Mouse (Mus musculus): ENCODE data around the gene Hgf. TPM values are rescaled to one million over a fixed set of nuclear protein-coding genes. Genes with fewer than 3 reads are reported as not detected.

Gene Hgf
- 0.76 and 0.93 TPM in 2 replicates for polyA plus RNA-seq (2014; fragmentation: Nextera tagmentation; extraction: Ambion mirVana)

- H3K4me2 ChIP-seq, result peak within 1 kb of the TSS; percentile 35
- H3K4me3 ChIP-seq (ENCODE audit: low read depth, low read length), result no peak within 1 kb of the TSS
- WGBS, result 9% methylated on average over 16 of the region's 16 CpGs
- no peak within 1 kb of the TSS; the same call in 1 of the 2 replicates for H3K9ac ChIP-seq (ENCODE audit: low read length)
- peak; percentile 46; the same call in 1 of the 2 replicates for ATAC-seq (ENCODE audit: low FRiP score)
- no peaks in the 10 kb centered on the region for H3K4me1 ChIP-seq (ENCODE audit: control insufficient read depth, insufficient read depth, low read length)
- H3K27me3 ChIP-seq (ENCODE audit: control insufficient read depth, insufficient read depth, low read length), result no peaks in the 10 kb centered on the region
- H3K9me3 ChIP-seq (ENCODE audit: control insufficient read depth, low read length), result no peaks in the 10 kb centered on the region
- peak; percentile 85 for DNase-seq (ENCODE audit: low spot score, missing footprints)
- H3K36me3 ChIP-seq (ENCODE audit: control insufficient read depth, insufficient read depth, low read length), result no peaks in the 10 kb centered on the region
- H3K27ac ChIP-seq (ENCODE audit: low read depth, low read length), result no peak within 1 kb of the TSS
These were observed at the start of gene Hgf for GRCm38 (mm10) chr5:16553304-16554047. Gene Hgf, plus strand, starts transcription at chr5:16553495.

- Histone ChIP-seq H3K4me2 (no peak overlapping the region), H3K27ac (ENCODE audit: low read depth, low read length) (no peak overlapping the region), H3K36me3 (ENCODE audit: control insufficient read depth, insufficient read depth, low read length) (no peaks in the 10 kb centered on the region), H3K9ac (ENCODE audit: low read length) (no peak overlapping the region), H3K4me3 (ENCODE audit: low read depth, low read length) (no peak overlapping the region), H3K27me3 (ENCODE audit: control insufficient read depth, insufficient read depth, low read length) (no peaks in the 10 kb centered on the region), H3K4me1 (ENCODE audit: control insufficient read depth, insufficient read depth, low read length) (no peaks in the 10 kb centered on the region), H3K9me3 (ENCODE audit: control insufficient read depth, low read length) (no peaks in the 10 kb centered on the region)
- no peak for DNase-seq (ENCODE audit: low spot score, missing footprints)
- 88% methylated on average over 4 of the region's 4 CpGs for WGBS
- ATAC-seq (ENCODE audit: low FRiP score), result no peak
These were observed 46.5 kb upstream of the Hgf start for GRCm38 (mm10) chr5:16506702-16507350.

GRCm38 (mm10) chr5:16531619-16532277 lies 21.5 kb upstream of the Hgf start:
- no peak for ATAC-seq (ENCODE audit: low FRiP score)
- Histone ChIP-seq H3K9ac (ENCODE audit: low read length) (no peak overlapping the region), H3K27me3 (ENCODE audit: control insufficient read depth, insufficient read depth, low read length) (no peaks in the 10 kb centered on the region), H3K4me2 (no peak overlapping the region), H3K4me3 (ENCODE audit: low read depth, low read length) (no peak overlapping the region), H3K9me3 (ENCODE audit: control insufficient read depth, low read length) (no peaks in the 10 kb centered on the region), H3K36me3 (ENCODE audit: control insufficient read depth, insufficient read depth, low read length) (no peaks in the 10 kb centered on the region), H3K4me1 (ENCODE audit: control insufficient read depth, insufficient read depth, low read length) (no peaks in the 10 kb centered on the region), H3K27ac (ENCODE audit: low read depth, low read length) (no peak overlapping the region)
- 89% methylated on average over 3 of the region's 3 CpGs for WGBS
- DNase-seq (ENCODE audit: low spot score, missing footprints), result no peak

- Histone ChIP-seq H3K27ac (ENCODE audit: low read depth, low read length) (no peak overlapping the region), H3K9ac (ENCODE audit: low read length) (no peak overlapping the region), H3K4me2 (no peak overlapping the region), H3K27me3 (ENCODE audit: control insufficient read depth, insufficient read depth, low read length) (no peaks in the 10 kb centered on the region), H3K4me3 (ENCODE audit: low read depth, low read length) (no peak overlapping the region), H3K9me3 (ENCODE audit: control insufficient read depth, low read length) (no peaks in the 10 kb centered on the region), H3K36me3 (ENCODE audit: control insufficient read depth, insufficient read depth, low read length) (no peaks in the 10 kb centered on the region), H3K4me1 (ENCODE audit: control insufficient read depth, insufficient read depth, low read length) (no peaks in the 10 kb centered on the region)
- 84% methylated on average over 2 of the region's 2 CpGs for WGBS
- no peak for ATAC-seq (ENCODE audit: low FRiP score)
- no peak for DNase-seq (ENCODE audit: low spot score, missing footprints)
These were observed 15.2 kb upstream of the Hgf start for GRCm38 (mm10) chr5:16538067-16538466.

- Histone ChIP-seq H3K4me1 (ENCODE audit: control insufficient read depth, insufficient read depth, low read length) (no peaks in the 10 kb centered on the region), H3K27ac (ENCODE audit: low read depth, low read length) (no peak overlapping the region), H3K9me3 (ENCODE audit: control insufficient read depth, low read length) (no peaks in the 10 kb centered on the region), H3K9ac (ENCODE audit: low read length) (no peak overlapping the region), H3K4me2 (no peak overlapping the region), H3K36me3 (ENCODE audit: control insufficient read depth, insufficient read depth, low read length) (no peaks in the 10 kb centered on the region), H3K27me3 (ENCODE audit: control insufficient read depth, insufficient read depth, low read length) (no peaks in the 10 kb centered on the region), H3K4me3 (ENCODE audit: low read depth, low read length) (no peak overlapping the region)
- DNase-seq (ENCODE audit: low spot score, missing footprints), result no peak
- WGBS, result 37% methylated on average over 2 of the region's 2 CpGs
- no peak for ATAC-seq (ENCODE audit: low FRiP score)
These were observed 11.7 kb upstream of the Hgf start for GRCm38 (mm10) chr5:16541561-16542116.

GRCm38 (mm10) chr5:16547490-16547889 lies 5.8 kb upstream of the Hgf start:
- no peak for DNase-seq (ENCODE audit: low spot score, missing footprints)
- Histone ChIP-seq H3K9me3 (ENCODE audit: control insufficient read depth, low read length) (no peaks in the 10 kb centered on the region), H3K9ac (ENCODE audit: low read length) (no peak overlapping the region), H3K4me1 (ENCODE audit: control insufficient read depth, insufficient read depth, low read length) (no peaks in the 10 kb centered on the region), H3K27ac (ENCODE audit: low read depth, low read length) (no peak overlapping the region), H3K4me3 (ENCODE audit: low read depth, low read length) (no peak overlapping the region), H3K27me3 (ENCODE audit: control insufficient read depth, insufficient read depth, low read length) (no peaks in the 10 kb centered on the region), H3K36me3 (ENCODE audit: control insufficient read depth, insufficient read depth, low read length) (no peaks in the 10 kb centered on the region), H3K4me2 (no peak overlapping the region)
- ATAC-seq (ENCODE audit: low FRiP score), result no peak
- WGBS, result 87% methylated on average over 3 of the region's 3 CpGs

GRCm38 (mm10) chr5:16552647-16553046 lies 648 bp upstream of the Hgf start:
- Histone ChIP-seq H3K9ac (ENCODE audit: low read length) (no peak overlapping the region), H3K4me1 (ENCODE audit: control insufficient read depth, insufficient read depth, low read length) (no peaks in the 10 kb centered on the region), H3K27me3 (ENCODE audit: control insufficient read depth, insufficient read depth, low read length) (no peaks in the 10 kb centered on the region), H3K36me3 (ENCODE audit: control insufficient read depth, insufficient read depth, low read length) (no peaks in the 10 kb centered on the region), H3K27ac (ENCODE audit: low read depth, low read length) (no peak overlapping the region), H3K4me2 (no peak overlapping the region), H3K9me3 (ENCODE audit: control insufficient read depth, low read length) (no peaks in the 10 kb centered on the region), H3K4me3 (ENCODE audit: low read depth, low read length) (no peak overlapping the region)
- ATAC-seq (ENCODE audit: low FRiP score) (no peak), DNase-seq (ENCODE audit: low spot score, missing footprints) (no peak)
- WGBS, result 69% methylated on average over 4 of the region's 4 CpGs

- Histone ChIP-seq H3K9ac (ENCODE audit: low read length) (no peak overlapping the region), H3K9me3 (ENCODE audit: control insufficient read depth, low read length) (no peaks in the 10 kb centered on the region), H3K36me3 (ENCODE audit: control insufficient read depth, insufficient read depth, low read length) (no peaks in the 10 kb centered on the region), H3K4me3 (ENCODE audit: low read depth, low read length) (no peak overlapping the region), H3K4me2 (no peak overlapping the region), H3K4me1 (ENCODE audit: control insufficient read depth, insufficient read depth, low read length) (no peaks in the 10 kb centered on the region), H3K27me3 (ENCODE audit: control insufficient read depth, insufficient read depth, low read length) (no peaks in the 10 kb centered on the region), H3K27ac (ENCODE audit: low read depth, low read length) (no peak overlapping the region)
- 93% methylated on average over 3 of the region's 3 CpGs for WGBS
- DNase-seq (ENCODE audit: low spot score, missing footprints) (no peak), ATAC-seq (ENCODE audit: low FRiP score) (no peak)
These were observed 7.0 kb downstream of the Hgf start for GRCm38 (mm10) chr5:16560247-16560646.

GRCm38 (mm10) chr5:16568997-16569396 lies 15.7 kb downstream of the Hgf start:
- Histone ChIP-seq H3K27ac (ENCODE audit: low read depth, low read length) (no peak overlapping the region), H3K36me3 (ENCODE audit: control insufficient read depth, insufficient read depth, low read length) (no peaks in the 10 kb centered on the region), H3K9me3 (ENCODE audit: control insufficient read depth, low read length) (no peaks in the 10 kb centered on the region), H3K4me2 (no peak overlapping the region), H3K27me3 (ENCODE audit: control insufficient read depth, insufficient read depth, low read length) (no peaks in the 10 kb centered on the region), H3K4me3 (ENCODE audit: low read depth, low read length) (no peak overlapping the region), H3K4me1 (ENCODE audit: control insufficient read depth, insufficient read depth, low read length) (no peaks in the 10 kb centered on the region), H3K9ac (ENCODE audit: low read length) (no peak overlapping the region)
- 84% methylated on average over 4 of the region's 4 CpGs for WGBS
- no peak for ATAC-seq (ENCODE audit: low FRiP score)
- DNase-seq (ENCODE audit: low spot score, missing footprints), result no peak
